Mouse (Mus musculus): ENCODE results near the gene Zfp30. TPM values are rescaled to one million over a fixed set of nuclear protein-coding genes. Genes with fewer than 3 reads are reported as not detected.

Gene Zfp30
- polyA plus RNA-seq, 1 experiment, result 0.46 TPM

- 1% methylated on average over 12 of the region's 12 CpGs for WGBS
- DNase-seq (ENCODE audit: low read depth, low spot score), result peak; percentile 88
Observed at GRCm38 (mm10) chr7:29818619-29819254, 34.9 kb downstream of the Zfp30 start.

GRCm38 (mm10) chr7:29828001-29828400 lies 44.2 kb downstream of the Zfp30 start:
- 93% methylated on average over 12 of the region's 12 CpGs for WGBS
- no peak for DNase-seq (ENCODE audit: low read depth, low spot score)

- 95% methylated on average over 12 of the region's 12 CpGs for WGBS
- DNase-seq (ENCODE audit: low read depth, low spot score), result no peak
Observed at GRCm38 (mm10) chr7:29829804-29830203, 46.0 kb downstream of the Zfp30 start.

- DNase-seq (ENCODE audit: low read depth, low spot score), result no peak
- WGBS, result 97% methylated on average over 1 of the region's 1 CpGs
Observed at GRCm38 (mm10) chr7:29836816-29837215, 53.0 kb downstream of the Zfp30 start.

GRCm38 (mm10) chr7:29839256-29839655 lies 55.5 kb downstream of the Zfp30 start:
- DNase-seq (ENCODE audit: low read depth, low spot score), result no peak
- WGBS, result 80% methylated on average over 3 of the region's 3 CpGs

GRCm38 (mm10) chr7:29842105-29842504 lies 58.3 kb downstream of the Zfp30 start:
- WGBS, result 86% methylated on average over 1 of the region's 1 CpGs
- DNase-seq (ENCODE audit: low read depth, low spot score), result no peak

Other genes starting within 250 kb of the Zfp30 start
- gene Catsperg2, start 57.0 kb upstream of the Zfp30 start, polyA plus RNA-seq (2012; rRNA removed), result 0.02 TPM in 1 of 2 replicates, not detected in the other
- 2.9 and 4.9 TPM in 2 replicates for gene Zfp84, start 15.4 kb upstream of the Zfp30 start, polyA plus RNA-seq (2012; rRNA removed)
- gene Zfp790, start 32.1 kb downstream of the Zfp30 start, polyA plus RNA-seq (2012; rRNA removed), result 2.0 and 2.9 TPM in 2 replicates
- gene Zfp940, start 69.7 kb downstream of the Zfp30 start, polyA plus RNA-seq (2012; rRNA removed), result 0.16 and 0.43 TPM in 2 replicates
- 0.66 and 0.82 TPM in 2 replicates for gene Zfp420, start 76.0 kb downstream of the Zfp30 start, polyA plus RNA-seq (2012; rRNA removed)
- gene Zfp27, start 122.6 kb downstream of the Zfp30 start, polyA plus RNA-seq (2012; rRNA removed), result 1.8 and 1.9 TPM in 2 replicates
- gene Zfp383, start 124.2 kb downstream of the Zfp30 start, polyA plus RNA-seq (2012; rRNA removed), result 0.50 and 0.53 TPM in 2 replicates
- gene Zfp74, start 170.1 kb downstream of the Zfp30 start, polyA plus RNA-seq (2012; rRNA removed), result 1.2 and 1.7 TPM in 2 replicates
- gene Zfp568, start 200.0 kb downstream of the Zfp30 start, polyA plus RNA-seq (2012; rRNA removed), result 4.1 and 5.5 TPM in 2 replicates